Mouse (Mus musculus) intestine, embryonic 16.5 days (tissue): Measurements from ENCODE around the gene Anxa9. TPM values are rescaled to one million over a fixed set of nuclear protein-coding genes. Genes with fewer than 3 reads are reported as not detected.

Source experiments
- ATAC-seq: fragments of 200-750 bp; cut with Nextera tagmentation; 2 replicates; pipeline ENCODE4 v1.8.0; 2017; ENCODE audit warnings: moderate TSS enrichment, moderate library complexity
- H3K27ac ChIP-seq: fragments of 300-500 bp; sonication (generic); 2 replicates; pipeline ENCODE4 v1.5.1; 2014; ENCODE audit warnings: mild to moderate bottlenecking, low read length
- H3K27me3 ChIP-seq: fragments of 300-500 bp; sonication (generic); replicated peaks from 2 replicates; pipeline ENCODE4 v1.6.1; 2014; ENCODE audit warnings: low read length, control low read depth, mixed read lengths; ENCODE audit not compliant: control insufficient read depth, insufficient read depth
- H3K36me3 ChIP-seq: fragments of 300-500 bp; sonication (generic); 2 replicates; pipeline ENCODE4 v1.6.1; 2014; ENCODE audit warnings: low read length, control low read depth; ENCODE audit not compliant: control insufficient read depth, insufficient read depth
- H3K4me1 ChIP-seq: fragments of 300-500 bp; sonication (generic); 2 replicates; pipeline ENCODE4 v1.6.1; 2014; ENCODE audit warnings: low read length, control low read depth, mixed read lengths; ENCODE audit not compliant: control insufficient read depth, insufficient read depth
- H3K4me2 ChIP-seq: fragments of 300-500 bp; sonication (generic); 2 replicates; pipeline ENCODE4 v1.6.1; 2014; ENCODE audit warnings: low read depth, low read length, control low read depth
- H3K4me3 ChIP-seq: fragments of 300-500 bp; sonication (generic); 2 replicates; pipeline ENCODE4 v1.5.1; 2014; ENCODE audit warnings: mild to moderate bottlenecking, low read length
- H3K9ac ChIP-seq: fragments of 300-500 bp; sonication (generic); 2 replicates; pipeline ENCODE4 v1.6.1; 2014; ENCODE audit warnings: low read depth, low read length
- H3K9me3 ChIP-seq: fragments of 300-500 bp; sonication (generic); 2 replicates; pipeline ENCODE4 v1.6.1; 2016; ENCODE audit warnings: low read length, control low read depth; ENCODE audit not compliant: control insufficient read depth
- WGBS: fragments of 180-500 bp; shearing (Covaris S2); extraction: QIAGEN DNeasy Blood & Tissue Kit; methylation state at CpG from one replicate; pipeline ENCODE4 v1.1.7; 2014; 5-methylcytosine and 5-hydroxymethylcytosine counted together
- polyA plus RNA-seq: library from polyadenylated mRNA; unstranded; fragments of >200 nt; fragmentation: Nextera tagmentation; extraction: Ambion mirVana; gene quantifications from 2 replicates; pipeline ENCODE4 v1.2.1, GENCODE M21; 2015

The Anxa9 gene
- polyA plus RNA-seq, 1 experiment from 2014 or later = 1.9 TPM

GRCm38 (mm10) chr3:95290156-95290555 lies 16.8 kb downstream of the Anxa9 start:
- H3K4me2 ChIP-seq = no peak overlapping the region
- H3K9ac ChIP-seq = no peak overlapping the region
- no peaks in the 10 kb centered on the region for H3K27me3 ChIP-seq
- H3K4me1 ChIP-seq = peaks cover 11% of the 10 kb centered on the region
- no peak for ATAC-seq
- WGBS = 57% methylated on average over 6 of the region's 6 CpGs
- peaks cover 4% of the 10 kb centered on the region for H3K36me3 ChIP-seq
- no peaks in the 10 kb centered on the region for H3K9me3 ChIP-seq
- no peak overlapping the region for H3K27ac ChIP-seq
- no peak overlapping the region for H3K4me3 ChIP-seq

GRCm38 (mm10) chr3:95289419-95289818 lies 17.6 kb downstream of the Anxa9 start:
- H3K4me1 ChIP-seq = peaks cover 17% of the 10 kb centered on the region
- peaks cover 4% of the 10 kb centered on the region for H3K36me3 ChIP-seq
- no peak for ATAC-seq
- no peak overlapping the region for H3K4me2 ChIP-seq
- H3K9me3 ChIP-seq = no peaks in the 10 kb centered on the region
- 93% methylated on average over 4 of the region's 4 CpGs for WGBS
- H3K27me3 ChIP-seq = no peaks in the 10 kb centered on the region
- H3K27ac ChIP-seq = no peak overlapping the region
- H3K9ac ChIP-seq = no peak overlapping the region
- H3K4me3 ChIP-seq = no peak overlapping the region

- H3K36me3 ChIP-seq = no peaks in the 10 kb centered on the region; the same call in 1 of the 2 replicates
- no peak overlapping the region for H3K4me2 ChIP-seq
- H3K27me3 ChIP-seq = no peaks in the 10 kb centered on the region
- 84% methylated on average over 3 of the region's 3 CpGs for WGBS
- no peak overlapping the region for H3K9ac ChIP-seq
- no peak overlapping the region for H3K4me3 ChIP-seq
- no peak overlapping the region for H3K27ac ChIP-seq
- ATAC-seq = no peak
- peaks cover 23% of the 10 kb centered on the region for H3K4me1 ChIP-seq
- H3K9me3 ChIP-seq = no peaks in the 10 kb centered on the region
These were observed 19.4 kb downstream of the Anxa9 start for GRCm38 (mm10) chr3:95287541-95287940.

GRCm38 (mm10) chr3:95286510-95286909 lies 20.5 kb downstream of the Anxa9 start:
- no peak overlapping the region for H3K4me2 ChIP-seq
- no peaks in the 10 kb centered on the region for H3K9me3 ChIP-seq
- no peak for ATAC-seq
- no peaks in the 10 kb centered on the region for H3K27me3 ChIP-seq
- H3K4me3 ChIP-seq = no peak overlapping the region
- H3K9ac ChIP-seq = no peak overlapping the region
- H3K4me1 ChIP-seq = peaks cover 23% of the 10 kb centered on the region
- H3K27ac ChIP-seq = no peak overlapping the region
- 81% methylated on average over 7 of the region's 7 CpGs for WGBS
- no peaks in the 10 kb centered on the region; the same call in 1 of the 2 replicates for H3K36me3 ChIP-seq

- no peaks in the 10 kb centered on the region for H3K9me3 ChIP-seq
- peak overlapping the region; percentile 13; the same call in 1 of the 2 replicates for H3K27ac ChIP-seq
- no peaks in the 10 kb centered on the region for H3K27me3 ChIP-seq
- WGBS = 59% methylated on average over 5 of the region's 5 CpGs
- H3K4me2 ChIP-seq = no peak overlapping the region
- H3K4me1 ChIP-seq = peaks cover 23% of the 10 kb centered on the region
- no peak overlapping the region for H3K4me3 ChIP-seq
- no peak overlapping the region for H3K9ac ChIP-seq
- ATAC-seq = no peak
- no peaks in the 10 kb centered on the region; the same call in 1 of the 2 replicates for H3K36me3 ChIP-seq
These were observed 21.0 kb downstream of the Anxa9 start for GRCm38 (mm10) chr3:95286011-95286410.

- peaks cover 27% of the 10 kb centered on the region for H3K4me1 ChIP-seq
- WGBS = 89% methylated on average over 5 of the region's 5 CpGs
- no peaks in the 10 kb centered on the region; the same call in 1 of the 2 replicates for H3K36me3 ChIP-seq
- H3K27me3 ChIP-seq = no peaks in the 10 kb centered on the region
- no peaks in the 10 kb centered on the region for H3K9me3 ChIP-seq
- H3K9ac ChIP-seq = no peak overlapping the region
- no peak overlapping the region for H3K4me3 ChIP-seq
- H3K27ac ChIP-seq = no peak overlapping the region
- ATAC-seq = no peak
- H3K4me2 ChIP-seq = no peak overlapping the region
These were observed 21.6 kb downstream of the Anxa9 start for GRCm38 (mm10) chr3:95285390-95285789.

GRCm38 (mm10) chr3:95284501-95285281 lies 22.3 kb downstream of the Anxa9 start:
- Histone ChIP-seq H3K4me3 (peak overlapping the region; percentile 71), H3K9ac (no peak overlapping the region), H3K27ac (no peak overlapping the region), H3K4me1 (peaks cover 27% of the 10 kb centered on the region), H3K9me3 (no peaks in the 10 kb centered on the region), H3K4me2 (peak overlapping the region; percentile 75; the same call in 1 of the 2 replicates), H3K36me3 (no peaks in the 10 kb centered on the region; the same call in 1 of the 2 replicates), H3K27me3 (no peaks in the 10 kb centered on the region)
- no peak for ATAC-seq
- WGBS = 85% methylated on average over 12 of the region's 12 CpGs

- Histone ChIP-seq H3K9me3 (no peaks in the 10 kb centered on the region), H3K4me3 (peak overlapping the region; percentile 71), H3K36me3 (no peaks in the 10 kb centered on the region; the same call in 1 of the 2 replicates), H3K27me3 (no peaks in the 10 kb centered on the region), H3K27ac (0 out of 2 replicates have a peak overlapping the region, but pooled peaks have one; percentile 97), H3K4me2 (peak overlapping the region; percentile 75), H3K9ac (peak overlapping the region; percentile 88), H3K4me1 (peaks cover 27% of the 10 kb centered on the region)
- no peak for ATAC-seq
- 11% methylated on average over 1 of the region's 1 CpGs for WGBS
These were observed 22.9 kb downstream of the Anxa9 start for GRCm38 (mm10) chr3:95284062-95284461.

- WGBS = 2% methylated on average over 7 of the region's 7 CpGs
These were observed 23.4 kb downstream of the Anxa9 start for GRCm38 (mm10) chr3:95283589-95283941.

More at GRCm38 (mm10) chr3:95283589-95283941, 23.4 kb downstream of the Anxa9 start:
- ATAC-seq = no peak
- Histone ChIP-seq H3K27ac (peak overlapping the region; percentile 97), H3K4me3 (peak overlapping the region; percentile 71), H3K4me2 (peak overlapping the region; percentile 75), H3K9ac (peak overlapping the region; percentile 88), H3K36me3 (no peaks in the 10 kb centered on the region; the same call in 1 of the 2 replicates), H3K9me3 (no peaks in the 10 kb centered on the region), H3K4me1 (peaks cover 27% of the 10 kb centered on the region), H3K27me3 (no peaks in the 10 kb centered on the region)
